Mouse (Mus musculus) CD8-positive naive resting alpha-beta T cell, adult 57 days (primary cell): ENCODE data around the gene Slc3a1. TPM values are rescaled to one million over a fixed set of nuclear protein-coding genes. Genes with fewer than 3 reads are reported as not detected.

Experiments used
- total RNA-seq: library from RNA; stranded (reverse); gene quantifications from one replicate; pipeline ENCODE4 v1.2.4, GENCODE M21; 2023

The Slc3a1 gene
- total RNA-seq = 2.1 TPM

GRCm38 (mm10) chr17:85028093-85028739, at the start of gene Slc3a1:
Gene Slc3a1, plus strand, starts transcription at chr17:85028376.

GRCm38 (mm10) chr17:85090120-85091099, 62.2 kb downstream of the Slc3a1 start, which contains the start of the genes Prepl and Camkmt:
Gene Prepl, minus strand, starts transcription at chr17:85090241.
Gene Camkmt, plus strand, starts transcription at chr17:85090552.

Other genes starting within 250 kb of the Slc3a1 start
- 51.9 TPM for gene Lrpprc, start 237.6 kb upstream of the Slc3a1 start, total RNA-seq
- gene Ppm1b, start 71.6 kb upstream of the Slc3a1 start, total RNA-seq = 102 TPM
- 16.9 TPM for gene Prepl, start 61.9 kb downstream of the Slc3a1 start, total RNA-seq
- gene Camkmt, start 62.2 kb downstream of the Slc3a1 start, total RNA-seq = 7.2 TPM